Mouse (Mus musculus): ENCODE measurements around the gene Xaf1.

Gene Xaf1

DNA sequence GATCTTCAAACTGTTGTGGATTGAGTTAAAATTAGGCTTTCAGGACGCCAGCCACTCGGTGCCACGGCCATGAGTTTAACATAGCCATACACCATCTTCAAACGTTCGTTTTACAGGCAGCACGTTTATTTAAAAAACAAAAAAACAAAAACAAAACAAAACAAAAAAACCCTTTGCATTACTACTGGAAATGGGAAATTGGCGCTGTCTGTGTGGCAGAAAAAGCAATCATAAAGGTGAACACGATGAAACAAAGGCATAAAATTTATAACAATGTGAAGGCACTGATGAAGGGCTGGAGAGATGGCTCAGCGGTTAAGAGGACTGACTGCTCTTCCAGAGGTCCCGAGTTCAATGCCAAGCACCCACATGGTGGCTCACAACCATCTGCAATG lies 60.9 kb downstream of the Xaf1 start, which contains the start of gene Tekt1:
Tekt1 (minus strand) TSS at position 96 of the 395 bp plus-strand sequence.
- no peak for DNase-seq
